Mouse (Mus musculus) forebrain, embryonic 10.5 days (tissue): Measurements from ENCODE around the gene Rgl1. TPM values are rescaled to one million over a fixed set of nuclear protein-coding genes. Genes with fewer than 3 reads are reported as not detected.

ENCODE experiments used
- DNase-seq: peaks from one replicate; pipeline ENCODE4 v3.0.0-alpha.2; 2017; ENCODE audit warnings: low spot score; ENCODE audit errors: extremely low spot score
- H3K27ac ChIP-seq: fragments of 300-500 bp; sonication (generic); 2 replicates; pipeline ENCODE4 v1.5.1; 2016; ENCODE audit warnings: mild to moderate bottlenecking
- H3K27me3 ChIP-seq: fragments of 300-500 bp; sonication (generic); 2 replicates; pipeline ENCODE4 v1.6.1; 2016; ENCODE audit warnings: mild to moderate bottlenecking; ENCODE audit not compliant: poor library complexity, severe bottlenecking
- H3K36me3 ChIP-seq: fragments of 300-500 bp; sonication (generic); replicated peaks from 2 replicates; pipeline ENCODE4 v1.6.1; 2016; ENCODE audit warnings: mild to moderate bottlenecking, moderate library complexity
- H3K4me1 ChIP-seq: fragments of 300-500 bp; sonication (generic); 2 replicates; pipeline ENCODE4 v1.6.1; 2016
- H3K4me3 ChIP-seq: fragments of 300-500 bp; sonication (generic); 2 replicates; pipeline ENCODE4 v1.5.1; 2016; ENCODE audit warnings: mild to moderate bottlenecking, moderate library complexity
- H3K9me3 ChIP-seq: fragments of 300-500 bp; sonication (generic); 2 replicates; pipeline ENCODE4 v1.6.1; 2016; ENCODE audit warnings: mild to moderate bottlenecking, moderate library complexity
- WGBS: fragments of 180-500 bp; shearing (Covaris S2); methylation state at CpG from one replicate; pipeline ENCODE4 v1.1.7; 2016; 5-methylcytosine and 5-hydroxymethylcytosine counted together
- polyA plus RNA-seq: library from polyadenylated mRNA; unstranded; fragments of >200 nt; fragmentation: Nextera tagmentation; extraction: Ambion mirVana; gene quantifications from 2 replicates; pipeline ENCODE4 v1.2.1, GENCODE M21; 2016

The Rgl1 gene
- polyA plus RNA-seq, 1 experiment from 2014 or later = 29.1 TPM

DNA sequence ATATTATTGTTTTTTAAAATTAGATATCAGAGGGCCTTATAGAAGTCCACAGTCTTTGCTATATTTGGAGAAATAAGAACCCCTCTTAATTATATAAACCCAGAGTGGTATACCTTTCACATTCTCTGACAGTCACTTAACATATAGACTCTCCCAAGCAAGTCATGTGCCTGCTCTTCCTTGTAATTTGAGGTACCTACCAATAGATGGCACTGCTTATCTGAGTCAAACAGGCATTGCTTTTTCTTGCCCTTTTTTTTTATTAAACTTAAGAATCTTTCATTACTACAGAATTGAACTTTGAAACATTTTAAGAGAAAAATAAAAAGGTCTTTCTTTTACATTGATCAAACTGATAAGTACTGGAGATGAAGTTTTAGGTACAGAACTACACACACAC is 41.9 kb downstream of the Rgl1 start:
- Histone ChIP-seq H3K27me3 (no peaks in the 10 kb centered on the region), H3K36me3 (no peaks in the 10 kb centered on the region), H3K4me1 (no peaks in the 10 kb centered on the region), H3K4me3 (no peak overlapping the region), H3K27ac (no peak overlapping the region), H3K9me3 (no peaks in the 10 kb centered on the region)
- no peak for DNase-seq

- Histone ChIP-seq H3K4me3 (no peak overlapping the region), H3K27me3 (no peaks in the 10 kb centered on the region), H3K36me3 (no peaks in the 10 kb centered on the region), H3K4me1 (peaks cover 9% of the 10 kb centered on the region; the same call in 1 of the 2 replicates), H3K27ac (no peak overlapping the region), H3K9me3 (no peaks in the 10 kb centered on the region)
- no peak for DNase-seq
- WGBS = 87% methylated on average over 11 of the region's 11 CpGs
These were observed 44.5 kb downstream of the Rgl1 start for GRCm38 (mm10) chr1:152721535-152722198.

GRCm38 (mm10) chr1:152720969-152721368 is 45.2 kb downstream of the Rgl1 start:
- DNase-seq = no peak
- no peaks in the 10 kb centered on the region for H3K36me3 ChIP-seq

DNA sequence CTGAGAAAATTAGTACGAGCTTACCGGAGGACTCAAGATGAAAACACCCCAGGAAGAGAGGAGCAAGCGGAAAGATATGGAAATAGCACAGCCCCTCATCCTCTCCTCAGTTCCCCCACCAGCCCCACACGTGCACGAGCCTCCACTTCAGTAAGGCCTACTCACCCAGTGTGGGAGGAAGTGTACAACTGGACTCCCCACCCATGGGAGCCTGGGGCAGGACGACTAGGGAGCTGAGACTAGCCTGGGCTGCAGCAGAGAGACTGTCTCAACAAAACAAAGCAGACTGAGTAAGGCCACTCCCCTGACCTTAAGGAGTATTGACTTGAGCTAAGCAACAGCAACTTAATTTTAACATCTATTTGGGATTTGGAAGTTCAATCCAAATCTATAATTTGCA is 48.0 kb downstream of the Rgl1 start:
- H3K4me3 ChIP-seq = no peak overlapping the region
- DNase-seq = no peak
- H3K27me3 ChIP-seq = no peaks in the 10 kb centered on the region
- WGBS = 64% methylated on average over 6 of the region's 6 CpGs
- H3K27ac ChIP-seq = no peak overlapping the region
- H3K9me3 ChIP-seq = no peaks in the 10 kb centered on the region
- no peaks in the 10 kb centered on the region for H3K36me3 ChIP-seq
- peaks cover 15% of the 10 kb centered on the region for H3K4me1 ChIP-seq

More at GRCm38 (mm10) chr1:152720969-152721368, 45.2 kb downstream of the Rgl1 start:
- no peak overlapping the region for H3K27ac ChIP-seq
- H3K4me1 ChIP-seq = peaks cover 9% of the 10 kb centered on the region; the same call in 1 of the 2 replicates
- H3K27me3 ChIP-seq = no peaks in the 10 kb centered on the region
- no peaks in the 10 kb centered on the region for H3K9me3 ChIP-seq
- 88% methylated on average over 4 of the region's 4 CpGs for WGBS
- H3K4me3 ChIP-seq = no peak overlapping the region

GRCm38 (mm10) chr1:152717329-152717728 is 48.8 kb downstream of the Rgl1 start:
- Histone ChIP-seq H3K9me3 (no peaks in the 10 kb centered on the region), H3K36me3 (no peaks in the 10 kb centered on the region), H3K27ac (no peak overlapping the region), H3K27me3 (no peaks in the 10 kb centered on the region), H3K4me1 (peaks cover 15% of the 10 kb centered on the region), H3K4me3 (no peak overlapping the region)
- WGBS = 90% methylated on average over 1 of the region's 1 CpGs
- no peak for DNase-seq

DNA sequence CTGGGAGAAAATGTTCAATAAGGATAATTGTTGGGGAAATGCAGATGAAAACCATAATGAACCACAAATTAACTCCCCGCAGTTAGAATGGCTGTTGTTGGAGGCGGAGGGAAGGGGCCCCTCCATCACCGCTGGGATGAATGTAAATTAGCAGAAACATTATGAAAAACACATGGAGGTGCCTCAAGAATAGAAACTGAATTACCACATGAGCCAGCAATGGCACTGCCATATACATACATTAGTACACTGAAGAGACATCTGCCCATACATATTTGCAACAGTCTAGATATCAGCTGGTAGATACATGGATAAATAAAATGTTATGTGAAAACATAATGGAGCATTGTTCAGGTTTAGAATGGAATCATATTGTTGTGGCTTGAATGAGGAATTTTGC is 51.7 kb downstream of the Rgl1 start:
- no peak for DNase-seq
- Histone ChIP-seq H3K36me3 (no peaks in the 10 kb centered on the region), H3K27me3 (no peaks in the 10 kb centered on the region), H3K4me3 (no peak overlapping the region), H3K9me3 (no peaks in the 10 kb centered on the region), H3K4me1 (peaks cover 15% of the 10 kb centered on the region), H3K27ac (no peak overlapping the region)
- WGBS = 62% methylated on average over 3 of the region's 3 CpGs

DNA sequence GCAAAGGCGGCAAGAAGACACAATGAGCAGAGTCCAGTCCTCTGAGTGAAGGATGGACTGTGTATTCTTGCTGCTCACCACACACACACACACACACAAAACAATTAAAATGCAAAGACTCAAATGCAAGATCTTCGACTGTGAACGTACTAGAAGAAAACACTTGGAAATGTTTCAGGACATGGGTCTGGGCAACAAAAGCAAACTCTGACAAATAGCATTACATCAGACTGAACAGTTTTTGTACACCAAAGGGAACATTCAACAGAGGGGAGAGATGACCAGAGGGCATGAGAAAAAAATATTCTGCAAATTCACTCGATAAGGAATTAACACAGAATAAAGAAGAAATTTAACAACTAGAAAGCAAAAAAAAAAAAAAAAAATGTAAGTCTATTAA is 52.2 kb downstream of the Rgl1 start:
- H3K27me3 ChIP-seq = no peaks in the 10 kb centered on the region
- no peaks in the 10 kb centered on the region for H3K9me3 ChIP-seq
- DNase-seq = no peak
- 91% methylated on average over 4 of the region's 4 CpGs for WGBS
- no peak overlapping the region for H3K27ac ChIP-seq
- H3K4me1 ChIP-seq = peaks cover 15% of the 10 kb centered on the region
- no peaks in the 10 kb centered on the region for H3K36me3 ChIP-seq
- H3K4me3 ChIP-seq = no peak overlapping the region

DNA sequence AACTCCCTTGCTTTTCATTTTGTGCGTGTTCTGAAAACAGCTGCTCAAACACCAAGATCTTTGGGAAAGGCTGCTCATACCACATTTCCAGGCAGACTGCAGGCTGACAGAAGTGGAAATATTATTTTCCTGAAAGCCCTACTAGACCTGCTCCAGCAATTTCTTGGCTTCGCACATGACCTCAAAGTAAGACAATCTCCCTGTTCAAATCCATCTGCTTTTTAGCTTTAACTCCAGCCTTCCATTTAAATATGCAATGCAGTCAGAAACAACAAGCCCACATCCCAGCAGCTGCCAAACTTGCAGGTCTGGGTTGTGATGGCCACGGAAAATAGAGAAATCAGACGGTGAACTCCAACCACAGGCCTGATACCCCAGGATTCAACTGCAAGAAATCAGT is 55.1 kb downstream of the Rgl1 start:
- Histone ChIP-seq H3K4me1 (peaks cover 7% of the 10 kb centered on the region), H3K9me3 (no peaks in the 10 kb centered on the region), H3K27ac (no peak overlapping the region), H3K27me3 (no peaks in the 10 kb centered on the region), H3K4me3 (no peak overlapping the region), H3K36me3 (no peaks in the 10 kb centered on the region)
- DNase-seq = no peak
- WGBS = 92% methylated on average over 4 of the region's 4 CpGs

DNA sequence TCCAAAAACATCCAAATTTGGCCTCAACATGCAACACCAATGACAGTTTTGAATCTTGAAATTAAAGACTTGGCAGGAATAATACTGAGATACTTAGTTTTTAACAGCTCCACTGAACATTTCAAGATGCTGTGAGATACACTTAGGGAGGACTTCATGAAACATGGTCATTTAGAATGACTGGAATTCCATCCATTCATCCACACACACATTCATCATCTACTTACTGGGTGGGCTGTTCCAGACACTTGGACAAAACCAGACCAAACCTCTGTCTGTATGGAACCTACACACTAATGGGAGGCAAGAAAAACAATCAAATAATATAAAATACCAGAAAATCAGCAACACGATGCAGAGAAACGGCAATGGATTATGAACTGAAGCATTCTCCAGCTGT is 58.6 kb downstream of the Rgl1 start:
- no peak overlapping the region for H3K4me3 ChIP-seq
- H3K9me3 ChIP-seq = no peaks in the 10 kb centered on the region
- 96% methylated on average over 2 of the region's 2 CpGs for WGBS
- H3K36me3 ChIP-seq = no peaks in the 10 kb centered on the region
- no peaks in the 10 kb centered on the region for H3K27me3 ChIP-seq
- no peak overlapping the region for H3K27ac ChIP-seq
- DNase-seq = no peak
- H3K4me1 ChIP-seq = peaks cover 6% of the 10 kb centered on the region

GRCm38 (mm10) chr1:152703941-152704340 is 62.2 kb downstream of the Rgl1 start:
- H3K4me3 ChIP-seq = no peak overlapping the region
- DNase-seq = no peak
- no peaks in the 10 kb centered on the region for H3K36me3 ChIP-seq
- H3K9me3 ChIP-seq = no peaks in the 10 kb centered on the region
- WGBS = 84% methylated on average over 6 of the region's 6 CpGs
- no peak overlapping the region for H3K27ac ChIP-seq
- H3K4me1 ChIP-seq = peaks cover 6% of the 10 kb centered on the region
- no peaks in the 10 kb centered on the region for H3K27me3 ChIP-seq

- Histone ChIP-seq H3K27ac (no peak overlapping the region), H3K27me3 (no peaks in the 10 kb centered on the region), H3K9me3 (no peaks in the 10 kb centered on the region), H3K4me1 (peaks cover 6% of the 10 kb centered on the region), H3K4me3 (no peak overlapping the region), H3K36me3 (no peaks in the 10 kb centered on the region)
- 61% methylated on average over 6 of the region's 6 CpGs for WGBS
- no peak for DNase-seq
These were observed 63.2 kb downstream of the Rgl1 start for GRCm38 (mm10) chr1:152702920-152703319.

DNA sequence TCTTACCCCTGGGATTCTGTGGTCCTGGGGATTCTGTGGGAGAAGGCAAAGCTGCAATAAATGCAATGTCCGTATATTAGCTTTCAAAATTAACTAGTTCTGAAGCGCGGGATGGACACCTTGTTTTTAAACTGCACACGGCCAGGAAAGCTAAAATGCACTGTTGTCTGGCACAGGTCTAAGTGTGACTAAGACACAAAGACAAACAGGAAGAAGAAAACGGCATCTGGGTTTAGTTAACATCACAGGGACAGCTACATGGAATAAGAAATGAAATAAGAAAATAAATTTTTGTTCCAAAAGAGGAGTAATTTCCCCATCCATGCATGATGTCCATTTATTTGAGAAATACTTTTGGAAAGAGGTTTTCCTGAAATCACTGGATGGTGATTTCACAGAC is 65.1 kb downstream of the Rgl1 start:
- DNase-seq = no peak
- H3K4me3 ChIP-seq = no peak overlapping the region
- no peaks in the 10 kb centered on the region for H3K9me3 ChIP-seq
- peaks cover 6% of the 10 kb centered on the region for H3K4me1 ChIP-seq
- H3K27ac ChIP-seq = no peak overlapping the region
- no peaks in the 10 kb centered on the region for H3K27me3 ChIP-seq
- H3K36me3 ChIP-seq = no peaks in the 10 kb centered on the region
- 85% methylated on average over 5 of the region's 5 CpGs for WGBS

GRCm38 (mm10) chr1:152697341-152697740 is 68.8 kb downstream of the Rgl1 start:
- Histone ChIP-seq H3K4me1 (peaks cover 7% of the 10 kb centered on the region), H3K36me3 (no peaks in the 10 kb centered on the region), H3K4me3 (no peak overlapping the region), H3K27me3 (no peaks in the 10 kb centered on the region), H3K9me3 (no peaks in the 10 kb centered on the region), H3K27ac (no peak overlapping the region)
- DNase-seq = no peak
- whole genome bisulfite sequencing = 82% methylated on average over 3 of the region's 3 CpGs

DNA sequence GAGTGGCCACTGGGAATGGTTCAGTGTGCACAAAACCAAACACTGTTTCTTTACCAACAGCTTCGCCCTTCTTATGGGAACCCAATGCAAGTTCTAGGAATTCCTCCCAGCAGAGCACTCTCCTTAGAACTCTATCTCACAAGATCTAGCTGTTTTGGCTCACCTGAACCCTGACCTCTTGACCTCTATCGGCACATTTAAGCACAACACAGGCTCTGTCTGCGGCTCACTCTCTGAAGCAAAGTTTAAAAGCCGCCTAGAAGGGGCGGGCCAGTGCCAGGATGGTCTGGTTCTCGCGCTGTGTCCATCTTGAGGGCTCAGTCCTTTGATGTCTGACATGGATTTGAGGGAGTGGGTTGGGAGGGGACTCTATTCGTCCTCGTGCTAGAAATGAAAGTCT is 70.7 kb downstream of the Rgl1 start:
- peaks cover 7% of the 10 kb centered on the region for H3K4me1 ChIP-seq
- no peaks in the 10 kb centered on the region for H3K36me3 ChIP-seq
- H3K4me3 ChIP-seq = no peak overlapping the region
- WGBS = 39% methylated on average over 9 of the region's 9 CpGs
- no peak overlapping the region for H3K27ac ChIP-seq
- no peaks in the 10 kb centered on the region for H3K9me3 ChIP-seq
- no peaks in the 10 kb centered on the region for H3K27me3 ChIP-seq
- DNase-seq = no peak
